Mouse (Mus musculus): ENCODE results near the gene Foxj3.

DNA sequence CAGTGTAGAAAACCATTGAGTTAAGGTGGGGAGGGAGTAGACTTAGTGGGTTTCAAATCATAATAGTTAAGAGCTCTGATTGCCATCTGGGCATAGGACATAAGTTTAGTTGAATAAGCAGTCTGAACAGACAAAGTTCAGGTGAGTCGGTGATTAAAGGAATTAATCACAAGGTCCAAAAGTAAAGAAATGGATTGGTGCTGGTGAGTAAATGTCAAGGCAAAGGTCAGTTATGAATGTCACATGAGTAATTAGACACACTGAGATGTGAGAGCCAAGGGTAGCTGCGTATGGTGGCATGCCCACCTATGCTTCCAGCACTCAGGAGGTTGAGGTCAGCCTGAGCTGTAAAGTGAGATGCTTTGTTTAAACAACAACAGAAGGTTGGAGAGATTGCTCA lies 52.6 kb downstream of the Foxj3 start:
- TF ChIP-seq POLR2A (IDR thresholded peaks at IDR 0.05; ENCODE audit: low read depth, low read length): no peak
- TF ChIP-seq CTCF (IDR thresholded peaks at IDR 0.05; ENCODE audit: borderline replicate concordance, insufficient read depth, low read length): no peak
